9 mouse cellular contexts compared by ENCODE assay signal in genomic region chr17:81542313-81543185, GRCm38 (mm10).
A peak's percentile ranks its signal among the peaks of the same experiment; 100 is the strongest.
DNase-seq lines count a peak whose midpoint lies in the region; ATAC-seq lines count a peak whose summit lies in the region.
"Had no signal": no experiment of that assay in that cellular context is flagged by ENCODE, and none has a peak within 500 bp of the region (broad histone marks: within the 10 kb centered on the region; RNA-seq: fewer than 3 reads in every experiment).

No protein-coding gene starts in this region.

- WGBS in hindbrain, embryonic 12.5 days = 70% methylated on average over 12 of the region's 12 CpGs

- DNase-seq in adrenal gland, postnatal 10 days = peak; percentile 12
- DNase-seq in adrenal gland, adult (ENCODE audit: inconsistent age in 2 of 2, low spot score in 1 of 2) = no peak
- DNase-seq in right cerebral cortex, postnatal 4 days = peak; percentile 39
- no peak for DNase-seq in right cerebral cortex, postnatal 36 days (ENCODE audit: low spot score in 2 of 2)
- DNase-seq in urinary bladder, postnatal 4 days (ENCODE audit: low spot score in 2 of 2) = no peak
- DNase-seq in ovary, postnatal 14 days (ENCODE audit: low spot score) = no peak
- DNase-seq: lung, embryonic 14.5 days had no signal

- H3K4me2 ChIP-seq in hindbrain, embryonic 12.5 days (replicated peaks) = no peak overlapping the region
- H3K4me2 ChIP-seq: lung, embryonic 14.5 days had no signal

- H3K9ac ChIP-seq in hindbrain, embryonic 12.5 days = no peak overlapping the region
- H3K9ac ChIP-seq: lung, embryonic 14.5 days had no signal

- peak; percentile 48; the same call in 1 of the 2 replicates for ATAC-seq in hindbrain, embryonic 12.5 days (ENCODE audit: low FRiP score)
- no peak for ATAC-seq in inflammation-experienced regulatory T-cells, adult 6 months

- H3K27ac ChIP-seq in hindbrain, embryonic 12.5 days = no peak overlapping the region

- H3K4me1 ChIP-seq in hindbrain, embryonic 12.5 days = peaks cover 7% of the 10 kb centered on the region

- no peak overlapping the region for H3K4me3 ChIP-seq in hindbrain, embryonic 12.5 days

- no peaks in the 10 kb centered on the region for H3K9me3 ChIP-seq in hindbrain, embryonic 12.5 days (replicated peaks)

- no peaks in the 10 kb centered on the region for H3K27me3 ChIP-seq in hindbrain, embryonic 12.5 days

- H3K36me3 ChIP-seq in hindbrain, embryonic 12.5 days = no peaks in the 10 kb centered on the region

Comparison
In these comparisons a context has a peak if more than half of its experiments do, and no peak if none do; other contexts are left out.
1. DNase-seq: peak in adrenal gland, postnatal 10 days (single experiment) and right cerebral cortex, postnatal 4 days (single experiment); none in adrenal gland, adult (0 of 2), right cerebral cortex, postnatal 36 days (0 of 2), urinary bladder, postnatal 4 days (0 of 2) and ovary, postnatal 14 days (single experiment).